Mouse (Mus musculus) neural tube, embryonic 11.5 days (tissue): ENCODE results near the gene Cyb5d1. TPM values are rescaled to one million over a fixed set of nuclear protein-coding genes. Genes with fewer than 3 reads are reported as not detected.

Source experiments
- ATAC-seq: fragments of 200-750 bp; cut with Nextera tagmentation; 2 replicates; pipeline ENCODE4 v1.8.0; 2017; ENCODE audit warnings: moderate number of reproducible peaks, mild to moderate bottlenecking, moderate TSS enrichment, moderate library complexity; ENCODE audit not compliant: insufficient read depth, low FRiP score, low TSS enrichment
- DNase-seq: peaks from one replicate; pipeline ENCODE4 v3.0.0-alpha.2; 2015; ENCODE audit warnings: low spot score
- H3K27ac ChIP-seq: fragments of 300-500 bp; sonication (generic); 2 replicates; pipeline ENCODE4 v1.5.1; 2014; ENCODE audit warnings: low read depth, mild to moderate bottlenecking, low read length
- H3K27me3 ChIP-seq: fragments of 300-500 bp; sonication (generic); 2 replicates; pipeline ENCODE4 v1.6.1; 2014; ENCODE audit warnings: mild to moderate bottlenecking, low read length, mixed read lengths; ENCODE audit not compliant: control insufficient read depth, insufficient read depth
- H3K36me3 ChIP-seq: fragments of 300-500 bp; sonication (generic); 2 replicates; pipeline ENCODE4 v1.6.1; 2014; ENCODE audit warnings: mild to moderate bottlenecking, low read length, moderate library complexity, mixed read lengths; ENCODE audit not compliant: control insufficient read depth, insufficient read depth
- H3K4me1 ChIP-seq: fragments of 300-500 bp; sonication (generic); 2 replicates; pipeline ENCODE4 v1.6.1; 2014; ENCODE audit warnings: low read length, mixed read lengths; ENCODE audit not compliant: control insufficient read depth, insufficient read depth
- H3K4me2 ChIP-seq: fragments of 300-500 bp; sonication (generic); 2 replicates; pipeline ENCODE4 v1.6.1; 2014; ENCODE audit warnings: low read depth, mild to moderate bottlenecking, moderate library complexity
- H3K4me3 ChIP-seq: fragments of 300-500 bp; sonication (generic); 2 replicates; pipeline ENCODE4 v1.5.1; 2014; ENCODE audit warnings: low read depth, low read length
- H3K9ac ChIP-seq: fragments of 300-500 bp; sonication (generic); 2 replicates; pipeline ENCODE4 v1.6.1; 2014; ENCODE audit warnings: mild to moderate bottlenecking, low read length
- H3K9me3 ChIP-seq: fragments of 300-500 bp; sonication (generic); 2 replicates; pipeline ENCODE4 v1.6.1; 2016; ENCODE audit warnings: low read length; ENCODE audit not compliant: control insufficient read depth
- WGBS: fragments of 180-500 bp; shearing (Covaris S2); extraction: QIAGEN DNeasy Blood & Tissue Kit; methylation state at CpG from one replicate; pipeline ENCODE4 v1.1.7; 2014; 5-methylcytosine and 5-hydroxymethylcytosine counted together
- polyA plus RNA-seq: library from polyadenylated mRNA; unstranded; fragments of >200 nt; fragmentation: Nextera tagmentation; extraction: Ambion mirVana; gene quantifications from 2 replicates; pipeline ENCODE4 v1.2.1, GENCODE M21; 2014

Gene Cyb5d1
- polyA plus RNA-seq, 1 experiment from 2014 or later, result 48.4 TPM

- H3K4me1 ChIP-seq, result peaks cover 47% of the 10 kb centered on the region
- H3K9ac ChIP-seq, result peak overlapping the region; percentile 77
- DNase-seq (peak; percentile 92), ATAC-seq (peak; percentile 24; the same call in 1 of the 2 replicates)
- under 1% methylated on average over 39 of the region's 39 CpGs for WGBS
- peak overlapping the region; percentile 81 for H3K4me3 ChIP-seq
- H3K4me2 ChIP-seq, result peak overlapping the region; percentile 97
- no peaks in the 10 kb centered on the region; the same call in 1 of the 2 replicates for H3K36me3 ChIP-seq
- H3K27me3 ChIP-seq, result peaks cover 14% of the 10 kb centered on the region
- peak overlapping the region; percentile 100 for H3K27ac ChIP-seq
- H3K9me3 ChIP-seq, result no peaks in the 10 kb centered on the region
These were observed 22.3 kb upstream of the Cyb5d1 start for GRCm38 (mm10) chr11:69417449-69418384.

- DNase-seq (no peak), ATAC-seq (no peak)
- under 1% methylated on average over 8 of the region's 8 CpGs for WGBS
- Histone ChIP-seq H3K36me3 (no peaks in the 10 kb centered on the region; the same call in 1 of the 2 replicates), H3K9me3 (no peaks in the 10 kb centered on the region), H3K4me2 (peak overlapping the region; percentile 97), H3K27ac (peak overlapping the region; percentile 100), H3K27me3 (peaks cover 12% of the 10 kb centered on the region), H3K4me1 (peaks cover 54% of the 10 kb centered on the region), H3K9ac (no peak overlapping the region), H3K4me3 (peak overlapping the region; percentile 81)
These were observed 21.6 kb upstream of the Cyb5d1 start for GRCm38 (mm10) chr11:69416921-69417448.

- H3K9ac ChIP-seq, result peak overlapping the region; percentile 14
- WGBS, result 0% methylated on average over 4 of the region's 4 CpGs
- peaks cover 10% of the 10 kb centered on the region for H3K27me3 ChIP-seq
- H3K27ac ChIP-seq, result peak overlapping the region; percentile 100
- ATAC-seq, result no peak
- peak overlapping the region; percentile 81 for H3K4me3 ChIP-seq
- peak overlapping the region; percentile 97 for H3K4me2 ChIP-seq
- H3K9me3 ChIP-seq, result no peaks in the 10 kb centered on the region
- peaks cover 58% of the 10 kb centered on the region for H3K4me1 ChIP-seq
- no peaks in the 10 kb centered on the region; the same call in 1 of the 2 replicates for H3K36me3 ChIP-seq
- no peak for DNase-seq
These were observed 21.1 kb upstream of the Cyb5d1 start for GRCm38 (mm10) chr11:69416509-69416908.

- WGBS, result 0% methylated on average over 16 of the region's 25 CpGs
- peak overlapping the region; percentile 98 for H3K9ac ChIP-seq
- peak overlapping the region; percentile 100 for H3K27ac ChIP-seq
- H3K4me2 ChIP-seq, result peak overlapping the region; percentile 97
- no peaks in the 10 kb centered on the region for H3K9me3 ChIP-seq
- H3K4me3 ChIP-seq, result peak overlapping the region; percentile 81
- H3K36me3 ChIP-seq, result no peaks in the 10 kb centered on the region; the same call in 1 of the 2 replicates
- H3K4me1 ChIP-seq, result peaks cover 58% of the 10 kb centered on the region
- peaks cover 4% of the 10 kb centered on the region for H3K27me3 ChIP-seq
- DNase-seq (peak; percentile 81), ATAC-seq (no peak)
These were observed 20.4 kb upstream of the Cyb5d1 start for GRCm38 (mm10) chr11:69415668-69416451.

GRCm38 (mm10) chr11:69415327-69415667, 19.9 kb upstream of the Cyb5d1 start:
- peaks cover 55% of the 10 kb centered on the region for H3K4me1 ChIP-seq
- H3K36me3 ChIP-seq, result no peaks in the 10 kb centered on the region; the same call in 1 of the 2 replicates
- ATAC-seq, result 0 out of 2 replicates have a peak, but pooled peaks have one; percentile 6
- WGBS, result 0% methylated on average over 3 of the region's 3 CpGs
- H3K9me3 ChIP-seq, result no peaks in the 10 kb centered on the region
- H3K27ac ChIP-seq, result peak overlapping the region; percentile 100
- H3K27me3 ChIP-seq, result no peaks in the 10 kb centered on the region
- peak overlapping the region; percentile 94 for H3K4me2 ChIP-seq
- H3K9ac ChIP-seq, result peak overlapping the region; percentile 98
- H3K4me3 ChIP-seq, result peak overlapping the region; percentile 81
- peak; percentile 71 for DNase-seq

- ATAC-seq (no peak), DNase-seq (peak; percentile 35)
- Histone ChIP-seq H3K9me3 (no peaks in the 10 kb centered on the region), H3K4me1 (peaks cover 50% of the 10 kb centered on the region), H3K27me3 (no peaks in the 10 kb centered on the region), H3K4me3 (peak overlapping the region; percentile 81), H3K27ac (peak overlapping the region; percentile 100), H3K4me2 (peak overlapping the region; percentile 94), H3K36me3 (no peaks in the 10 kb centered on the region; the same call in 1 of the 2 replicates), H3K9ac (peak overlapping the region; percentile 98)
- 9% methylated on average over 4 of the region's 4 CpGs for WGBS
These were observed 19.2 kb upstream of the Cyb5d1 start for GRCm38 (mm10) chr11:69414421-69415326.

- H3K9ac ChIP-seq, result peak within 1 kb of the TSS; percentile 98
- peak within 1 kb of the TSS; percentile 100 for H3K27ac ChIP-seq
- peak within 1 kb of the TSS; percentile 94 for H3K4me2 ChIP-seq
- no peaks in the 10 kb centered on the region for H3K9me3 ChIP-seq
- ATAC-seq (no peak), DNase-seq (peak; percentile 72)
- H3K4me1 ChIP-seq, result peaks cover 44% of the 10 kb centered on the region
- 47% methylated on average over 12 of the region's 12 CpGs for WGBS
- H3K36me3 ChIP-seq, result no peaks in the 10 kb centered on the region; the same call in 1 of the 2 replicates
- peak within 1 kb of the TSS; percentile 81 for H3K4me3 ChIP-seq
- no peaks in the 10 kb centered on the region for H3K27me3 ChIP-seq
These were observed 18.1 kb upstream of the Cyb5d1 start, which contains the start of gene Kdm6b for GRCm38 (mm10) chr11:69413221-69414181. Gene Kdm6b, minus strand, starts transcription at chr11:69413675.
